Mouse (Mus musculus) adrenal gland, postnatal 14 days (tissue): Measurements from ENCODE around the gene Fgfr2. TPM values are rescaled to one million over a fixed set of nuclear protein-coding genes. Genes with fewer than 3 reads are reported as not detected.

Experiments used
- DNase-seq: peaks from one replicate; pipeline ENCODE4 v3.0.0; 2021; ENCODE audit warnings: mixed read lengths
- total RNA-seq: library from RNA; stranded (reverse); gene quantifications from 2 replicates; pipeline ENCODE4 v1.2.3, GENCODE M21; 2021

Fgfr2 gene
- total RNA-seq, 1 experiment from 2014 or later: 227 TPM

- no peak for DNase-seq
These were observed 1172.0 kb downstream of the Fgfr2 start for GRCm38 (mm10) chr7:131951131-131951530.

- no peak for DNase-seq
These were observed 1185.5 kb downstream of the Fgfr2 start for GRCm38 (mm10) chr7:131937611-131938010.

- DNase-seq: no peak
These were observed 1195.7 kb downstream of the Fgfr2 start for GRCm38 (mm10) chr7:131927288-131928050.

GRCm38 (mm10) chr7:131917384-131917783 lies 1205.8 kb downstream of the Fgfr2 start:
- DNase-seq: no peak

GRCm38 (mm10) chr7:131909611-131910010 lies 1213.5 kb downstream of the Fgfr2 start:
- no peak for DNase-seq

- peak; percentile 8 for DNase-seq
These were observed 1216.5 kb downstream of the Fgfr2 start for GRCm38 (mm10) chr7:131906499-131907190.

- DNase-seq: peak; percentile 73
These were observed 1223.8 kb downstream of the Fgfr2 start for GRCm38 (mm10) chr7:131899356-131899755.

GRCm38 (mm10) chr7:131897282-131897681 lies 1225.9 kb downstream of the Fgfr2 start:
- DNase-seq: peak; percentile 11

- DNase-seq: no peak
These were observed 1240.3 kb downstream of the Fgfr2 start for GRCm38 (mm10) chr7:131882824-131883223.

- peak; percentile 87 for DNase-seq
These were observed 1241.1 kb downstream of the Fgfr2 start for GRCm38 (mm10) chr7:131881876-131882615.

GRCm38 (mm10) chr7:131880150-131880549 lies 1243.0 kb downstream of the Fgfr2 start:
- no peak for DNase-seq

GRCm38 (mm10) chr7:131878846-131879245 lies 1244.3 kb downstream of the Fgfr2 start:
- DNase-seq: no peak

- no peak for DNase-seq
These were observed 1262.0 kb downstream of the Fgfr2 start for GRCm38 (mm10) chr7:131861157-131861556.

- DNase-seq: no peak
These were observed 1267.5 kb downstream of the Fgfr2 start for GRCm38 (mm10) chr7:131855641-131856040.

- no peak for DNase-seq
These were observed 1272.6 kb downstream of the Fgfr2 start for GRCm38 (mm10) chr7:131850579-131850978.

GRCm38 (mm10) chr7:131846066-131846905 lies 1276.9 kb downstream of the Fgfr2 start:
- no peak for DNase-seq

GRCm38 (mm10) chr7:131830261-131830660 lies 1292.9 kb downstream of the Fgfr2 start:
- no peak for DNase-seq

- DNase-seq: no peak
These were observed 1296.3 kb downstream of the Fgfr2 start for GRCm38 (mm10) chr7:131826811-131827210.

GRCm38 (mm10) chr7:131817976-131818375 lies 1305.2 kb downstream of the Fgfr2 start:
- DNase-seq: peak; percentile 44

GRCm38 (mm10) chr7:131816641-131817040 lies 1306.5 kb downstream of the Fgfr2 start:
- no peak for DNase-seq

- no peak for DNase-seq
These were observed 1311.0 kb downstream of the Fgfr2 start for GRCm38 (mm10) chr7:131812116-131812515.

GRCm38 (mm10) chr7:131810916-131811315 lies 1312.2 kb downstream of the Fgfr2 start:
- peak; percentile 56 for DNase-seq
